Mouse (Mus musculus) heart, embryonic 10.5 days (tissue): ENCODE measurements around the gene Cd160. TPM values are rescaled to one million over a fixed set of nuclear protein-coding genes. Genes with fewer than 3 reads are reported as not detected.

Experiments used
- DNase-seq: peaks from one replicate; pipeline ENCODE4 v3.0.0-alpha.2; 2017; ENCODE audit warnings: low spot score
- H3K27ac ChIP-seq: fragments of 300-500 bp; sonication (generic); 2 replicates; pipeline ENCODE4 v1.5.1; 2016; ENCODE audit warnings: mild to moderate bottlenecking
- H3K27me3 ChIP-seq: fragments of 300-500 bp; sonication (generic); 2 replicates; pipeline ENCODE4 v1.6.1; 2016; ENCODE audit warnings: mild to moderate bottlenecking; ENCODE audit not compliant: poor library complexity, insufficient read depth, severe bottlenecking
- H3K36me3 ChIP-seq: fragments of 300-500 bp; sonication (generic); 2 replicates; pipeline ENCODE4 v1.6.1; 2016; ENCODE audit warnings: mild to moderate bottlenecking, moderate library complexity
- H3K4me1 ChIP-seq: fragments of 300-500 bp; sonication (generic); 2 replicates; pipeline ENCODE4 v1.6.1; 2016; ENCODE audit warnings: mild to moderate bottlenecking
- H3K4me3 ChIP-seq: fragments of 300-500 bp; sonication (generic); 2 replicates; pipeline ENCODE4 v1.5.1; 2016; ENCODE audit warnings: mild to moderate bottlenecking, moderate library complexity
- H3K9me3 ChIP-seq: fragments of 300-500 bp; sonication (generic); 2 replicates; pipeline ENCODE4 v1.6.1; 2016; ENCODE audit warnings: mild to moderate bottlenecking, moderate library complexity
- WGBS: fragments of 180-500 bp; shearing (Covaris S2); methylation state at CpG from one replicate; pipeline ENCODE4 v1.1.7; 2016; 5-methylcytosine and 5-hydroxymethylcytosine counted together
- polyA plus RNA-seq: library from polyadenylated mRNA; unstranded; fragments of >200 nt; fragmentation: Nextera tagmentation; extraction: Ambion mirVana; gene quantifications from 2 replicates; pipeline ENCODE4 v1.2.1, GENCODE M21; 2016

Cd160 gene
- polyA plus RNA-seq, 1 experiment from 2014 or later, result 0.06 TPM

- WGBS, result 80% methylated on average over 3 of the region's 3 CpGs
- DNase-seq, result no peak
- no peak overlapping the region for H3K27ac ChIP-seq
- no peak overlapping the region for H3K4me3 ChIP-seq
- no peaks in the 10 kb centered on the region for H3K27me3 ChIP-seq
- H3K36me3 ChIP-seq, result no peaks in the 10 kb centered on the region
- H3K9me3 ChIP-seq, result no peaks in the 10 kb centered on the region
- H3K4me1 ChIP-seq, result 0 out of 2 replicates have a peak, but pooled peaks cover 6% of the 10 kb centered on the region
Observed at GRCm38 (mm10) chr3:96823701-96824100, 5.5 kb downstream of the Cd160 start.

- Histone ChIP-seq H3K4me1 (0 out of 2 replicates have a peak, but pooled peaks cover 3% of the 10 kb centered on the region), H3K27ac (no peak overlapping the region), H3K9me3 (no peaks in the 10 kb centered on the region), H3K27me3 (no peaks in the 10 kb centered on the region), H3K4me3 (no peak overlapping the region), H3K36me3 (no peaks in the 10 kb centered on the region)
- peak; percentile 51 for DNase-seq
- WGBS, result 80% methylated on average over 4 of the region's 4 CpGs
Observed at GRCm38 (mm10) chr3:96821581-96821980, 7.6 kb downstream of the Cd160 start.

- Histone ChIP-seq H3K27ac (no peak overlapping the region), H3K9me3 (no peaks in the 10 kb centered on the region), H3K4me1 (0 out of 2 replicates have a peak, but pooled peaks cover 3% of the 10 kb centered on the region), H3K4me3 (no peak overlapping the region), H3K27me3 (peaks cover 5% of the 10 kb centered on the region; the same call in 1 of the 2 replicates), H3K36me3 (no peaks in the 10 kb centered on the region)
- DNase-seq, result peak; percentile 45
- 70% methylated on average over 6 of the region's 6 CpGs for WGBS
Observed at GRCm38 (mm10) chr3:96820116-96820915, 8.8 kb downstream of the Cd160 start.

- Histone ChIP-seq H3K36me3 (no peaks in the 10 kb centered on the region), H3K9me3 (no peaks in the 10 kb centered on the region), H3K27ac (no peak overlapping the region; the same call in 1 of the 2 replicates), H3K27me3 (peaks cover 9% of the 10 kb centered on the region), H3K4me1 (peaks cover 22% of the 10 kb centered on the region), H3K4me3 (no peak overlapping the region)
- DNase-seq, result no peak
- 23% methylated on average over 6 of the region's 6 CpGs for WGBS
Observed at GRCm38 (mm10) chr3:96814342-96814741, 14.8 kb downstream of the Cd160 start.

- H3K4me1 ChIP-seq, result peaks cover 24% of the 10 kb centered on the region
- H3K4me3 ChIP-seq, result peak overlapping the region; percentile 37; the same call in 1 of the 2 replicates
- DNase-seq, result no peak
- H3K27me3 ChIP-seq, result peaks cover 9% of the 10 kb centered on the region
- WGBS, result 29% methylated on average over 7 of the region's 7 CpGs
- peak overlapping the region; percentile 6; the same call in 1 of the 2 replicates for H3K27ac ChIP-seq
- H3K36me3 ChIP-seq, result no peaks in the 10 kb centered on the region
- H3K9me3 ChIP-seq, result no peaks in the 10 kb centered on the region
Observed at GRCm38 (mm10) chr3:96813591-96814244, 15.4 kb downstream of the Cd160 start.

- Histone ChIP-seq H3K4me3 (0 out of 2 replicates have a peak overlapping the region, but pooled peaks have one; percentile 37), H3K36me3 (no peaks in the 10 kb centered on the region), H3K4me1 (peaks cover 30% of the 10 kb centered on the region), H3K27ac (0 out of 2 replicates have a peak overlapping the region, but pooled peaks have one; percentile 6), H3K27me3 (peaks cover 9% of the 10 kb centered on the region), H3K9me3 (no peaks in the 10 kb centered on the region)
- WGBS, result 8% methylated on average over 9 of the region's 9 CpGs
- peak; percentile 92 for DNase-seq
Observed at GRCm38 (mm10) chr3:96813106-96813505, 16.0 kb downstream of the Cd160 start.

GRCm38 (mm10) chr3:96812395-96813091 is 16.6 kb downstream of the Cd160 start:
- no peaks in the 10 kb centered on the region for H3K36me3 ChIP-seq
- 0 out of 2 replicates have a peak overlapping the region, but pooled peaks have one; percentile 15 for H3K4me3 ChIP-seq
- 42% methylated on average over 20 of the region's 20 CpGs for WGBS
- H3K27me3 ChIP-seq, result peaks cover 9% of the 10 kb centered on the region
- H3K27ac ChIP-seq, result no peak overlapping the region
- peaks cover 31% of the 10 kb centered on the region for H3K4me1 ChIP-seq
- H3K9me3 ChIP-seq, result no peaks in the 10 kb centered on the region
- peak; percentile 84 for DNase-seq

GRCm38 (mm10) chr3:96811232-96811631 is 17.9 kb downstream of the Cd160 start:
- Histone ChIP-seq H3K9me3 (no peaks in the 10 kb centered on the region), H3K27me3 (peaks cover 9% of the 10 kb centered on the region), H3K4me3 (no peak overlapping the region), H3K4me1 (peaks cover 31% of the 10 kb centered on the region), H3K36me3 (no peaks in the 10 kb centered on the region), H3K27ac (no peak overlapping the region)
- 81% methylated on average over 3 of the region's 3 CpGs for WGBS
- no peak for DNase-seq

GRCm38 (mm10) chr3:96808651-96809050 is 20.5 kb downstream of the Cd160 start:
- no peak overlapping the region for H3K4me3 ChIP-seq
- H3K27me3 ChIP-seq, result no peaks in the 10 kb centered on the region
- peaks cover 19% of the 10 kb centered on the region for H3K4me1 ChIP-seq
- no peaks in the 10 kb centered on the region for H3K36me3 ChIP-seq
- H3K27ac ChIP-seq, result 0 out of 2 replicates have a peak overlapping the region, but pooled peaks have one; percentile 3
- DNase-seq, result no peak
- H3K9me3 ChIP-seq, result no peaks in the 10 kb centered on the region
- WGBS, result 68% methylated on average over 3 of the region's 3 CpGs

GRCm38 (mm10) chr3:96808136-96808535 is 21.0 kb downstream of the Cd160 start:
- 72% methylated on average over 3 of the region's 3 CpGs for WGBS
- no peaks in the 10 kb centered on the region for H3K27me3 ChIP-seq

GRCm38 (mm10) chr3:96802214-96802613 is 26.9 kb downstream of the Cd160 start:
- Histone ChIP-seq H3K4me1 (peaks cover 9% of the 10 kb centered on the region), H3K36me3 (0 out of 2 replicates have a peak, but pooled peaks cover 4% of the 10 kb centered on the region), H3K27me3 (no peaks in the 10 kb centered on the region), H3K9me3 (no peaks in the 10 kb centered on the region), H3K4me3 (no peak overlapping the region), H3K27ac (no peak overlapping the region)
- 16% methylated on average over 1 of the region's 1 CpGs for WGBS
- no peak for DNase-seq

More at GRCm38 (mm10) chr3:96808136-96808535, 21.0 kb downstream of the Cd160 start:
- Histone ChIP-seq H3K4me3 (no peak overlapping the region), H3K36me3 (no peaks in the 10 kb centered on the region), H3K4me1 (peaks cover 14% of the 10 kb centered on the region), H3K27ac (no peak overlapping the region), H3K9me3 (no peaks in the 10 kb centered on the region)
- no peak for DNase-seq

GRCm38 (mm10) chr3:96800254-96800653 is 28.9 kb downstream of the Cd160 start:
- H3K27ac ChIP-seq, result 0 out of 2 replicates have a peak overlapping the region, but pooled peaks have one; percentile 23
- H3K4me1 ChIP-seq, result peaks cover 9% of the 10 kb centered on the region
- H3K4me3 ChIP-seq, result no peak overlapping the region
- no peaks in the 10 kb centered on the region for H3K27me3 ChIP-seq
- DNase-seq, result no peak
- no peaks in the 10 kb centered on the region for H3K9me3 ChIP-seq
- H3K36me3 ChIP-seq, result peaks cover 10% of the 10 kb centered on the region; the same call in 1 of the 2 replicates
- WGBS, result 75% methylated on average over 11 of the region's 11 CpGs
